Mouse (Mus musculus): ENCODE results near the gene Pnkp.

- TF ChIP-seq EP300 (IDR thresholded peaks at IDR 0.05) (no peak), CTCF (IDR thresholded peaks at IDR 0.05) (no peak)
Observed at GRCm38 (mm10) chr7:44814423-44814822, 42.5 kb upstream of the Pnkp start.

All from lung, postnatal 0 days (tissue).